Mouse (Mus musculus): ENCODE data around the gene Afmid.
A peak's percentile ranks its signal among the peaks of the same experiment; 100 is the strongest.
"Not testable (repeated sequence)": the region's sequence is repeated elsewhere in the genome, so short reads cannot be mapped to it uniquely, and the experiment has no call there.

The Afmid gene

DNA sequence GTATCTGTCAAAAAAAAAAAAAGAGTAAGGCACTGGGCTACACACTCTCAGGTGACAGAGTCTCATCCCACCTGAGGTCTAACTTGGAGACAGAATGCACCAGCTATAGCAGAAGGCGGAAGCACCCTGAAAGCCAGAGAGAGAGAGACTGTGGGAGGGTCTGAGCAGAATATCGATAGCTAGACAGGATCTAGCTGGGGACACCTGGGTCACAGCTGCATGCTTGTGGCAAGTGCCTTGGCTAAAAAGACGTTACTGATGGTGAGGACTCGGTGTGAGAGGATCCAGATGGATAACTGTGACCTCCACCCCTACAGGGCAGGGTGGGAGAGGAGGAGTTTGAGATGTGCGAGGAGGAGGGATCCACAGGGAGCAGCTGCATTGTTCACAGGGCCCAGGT is 28.8 kb upstream of the Afmid start:
- no peak for DNase-seq

DNA sequence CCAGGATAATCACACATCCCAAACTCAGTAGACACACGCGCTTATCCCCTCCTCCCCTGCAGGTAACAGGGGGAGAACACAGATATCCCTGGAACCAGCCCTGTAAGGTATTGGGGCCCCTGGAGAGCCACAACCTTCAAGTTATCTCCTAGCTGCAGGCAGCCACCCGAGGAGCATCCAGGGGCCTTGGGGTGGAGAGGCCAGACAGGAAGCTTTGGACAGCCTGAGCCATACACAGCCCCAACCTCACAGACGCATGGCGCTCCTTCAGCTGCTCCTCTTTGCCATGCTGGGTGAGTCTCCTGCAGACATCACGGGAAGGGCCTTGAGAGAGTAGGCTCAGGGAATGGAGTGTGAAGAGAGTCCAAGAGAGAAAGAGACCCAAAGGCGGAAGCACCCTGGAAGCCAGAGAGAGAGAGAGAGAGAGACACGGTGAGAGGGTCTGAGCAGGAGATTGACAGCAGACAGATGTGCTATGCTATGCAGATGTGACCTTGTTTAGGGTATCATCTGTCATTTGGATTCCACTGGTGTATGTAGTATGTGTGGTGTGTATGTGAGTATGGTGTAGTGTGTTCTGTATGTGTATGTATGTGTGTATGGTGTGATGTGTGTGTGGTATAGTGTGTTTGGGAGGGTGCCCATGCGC is 28.1 kb upstream of the Afmid start, which contains the start of gene 6030468B19Rik:
Gene 6030468B19Rik (plus strand): TSS at position 150 of the 649 bp plus-strand sequence.
- DNase-seq = no peak

DNA sequence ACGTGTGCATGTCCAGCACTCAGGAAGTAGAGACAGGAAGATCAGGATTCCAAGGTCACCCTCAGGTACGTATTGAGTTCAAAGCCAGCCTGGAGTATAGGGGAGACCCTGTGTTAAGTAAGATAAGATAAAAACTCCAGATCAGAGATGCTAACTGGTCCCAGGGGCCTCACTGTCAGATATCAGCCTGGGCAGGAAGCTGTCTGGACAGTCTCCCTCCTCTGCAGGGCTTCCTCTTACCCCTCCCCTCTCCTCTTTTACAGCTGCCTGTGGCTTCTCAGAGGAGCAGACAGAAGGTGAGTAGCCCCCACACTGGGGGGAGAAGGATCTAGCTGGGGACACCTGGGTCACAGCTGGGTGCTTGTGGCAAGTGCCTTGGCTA is 27.6 kb upstream of the Afmid start:
- DNase-seq = no peak

DNA sequence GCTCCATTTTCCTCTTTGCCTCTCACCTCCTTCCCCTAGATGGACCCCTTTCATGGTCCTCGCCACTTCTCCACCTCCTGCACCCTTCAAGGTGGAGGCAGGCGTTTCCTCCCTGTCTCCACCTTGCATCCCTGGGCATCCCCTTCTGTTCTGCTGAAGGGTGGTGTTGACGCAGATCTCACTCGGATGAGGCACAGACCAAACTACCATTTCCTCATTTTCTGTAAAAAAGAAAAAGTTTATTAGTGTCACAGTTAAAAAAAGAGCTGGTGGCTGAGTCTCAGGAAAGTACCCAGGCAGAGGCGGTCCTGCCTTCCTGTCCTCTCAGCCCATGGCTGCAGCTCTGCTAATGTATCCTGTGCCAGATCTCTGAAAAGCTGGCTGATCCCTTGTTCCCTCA is 26.6 kb upstream of the Afmid start:
- no peak for DNase-seq

DNA sequence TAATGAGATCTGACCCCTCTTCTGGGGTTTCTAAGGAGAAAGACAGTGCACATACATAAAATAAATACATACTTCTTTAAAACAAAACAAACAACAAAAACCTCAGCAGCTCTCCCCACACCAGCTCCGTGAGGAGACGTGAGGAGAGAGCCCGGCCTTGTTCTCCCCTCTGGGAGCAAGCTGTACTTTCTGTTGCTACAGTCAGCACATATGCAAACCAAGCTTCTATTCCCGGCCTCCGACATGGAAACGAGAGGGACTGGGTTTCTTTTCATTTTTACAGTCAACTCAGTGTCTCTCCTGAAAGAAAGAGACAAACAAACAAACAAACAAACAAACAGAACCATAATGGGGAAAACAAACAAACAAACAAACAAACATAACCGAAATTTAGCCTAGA is 25.7 kb upstream of the Afmid start:
- DNase-seq = no peak

DNA sequence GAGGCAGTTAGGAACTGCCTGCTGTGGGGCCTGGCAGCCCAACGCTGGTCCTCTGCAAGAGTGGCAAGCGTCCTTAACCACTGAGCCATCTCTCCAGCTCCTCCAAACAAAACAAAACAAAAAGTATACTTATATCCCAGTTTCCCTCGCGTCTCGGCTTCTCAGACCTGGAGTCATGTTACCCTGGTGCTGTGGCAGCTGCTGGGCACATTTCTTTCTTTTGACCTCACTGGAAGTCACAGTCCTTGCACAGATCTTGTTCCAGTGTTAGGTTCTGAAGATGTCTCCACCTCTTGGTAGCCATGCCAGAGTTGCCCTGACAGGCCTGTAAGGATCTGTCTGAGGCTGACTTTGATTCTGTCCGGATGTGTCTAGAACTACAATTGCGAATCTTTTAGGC is 24.1 kb upstream of the Afmid start:
- no peak for DNase-seq

DNA sequence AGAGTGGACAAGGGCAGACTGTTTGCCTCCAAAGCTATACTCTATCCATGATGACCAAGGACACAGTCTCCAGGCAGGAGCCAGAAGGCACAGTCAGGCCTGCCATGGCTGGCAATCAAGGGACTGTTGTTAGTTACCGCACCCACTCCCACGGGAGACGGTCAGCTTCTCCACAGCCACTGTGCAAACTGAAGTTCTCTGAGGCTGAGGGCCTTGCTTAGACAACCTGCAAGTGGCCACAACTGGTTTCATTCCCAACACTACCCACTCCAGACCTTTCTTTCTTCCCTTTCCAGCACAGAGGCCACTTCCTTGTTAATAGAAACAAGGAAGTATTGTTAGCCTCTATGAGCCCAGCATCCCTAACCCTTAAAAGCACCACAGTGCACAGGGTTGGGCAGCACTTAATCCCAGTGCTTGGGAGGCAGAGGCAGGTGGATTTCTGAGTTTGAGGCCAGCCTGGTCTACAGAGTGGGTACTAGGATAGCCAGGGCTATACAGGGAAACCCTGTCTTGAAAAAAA is 22.5 kb upstream of the Afmid start:
- no peak for DNase-seq

DNA sequence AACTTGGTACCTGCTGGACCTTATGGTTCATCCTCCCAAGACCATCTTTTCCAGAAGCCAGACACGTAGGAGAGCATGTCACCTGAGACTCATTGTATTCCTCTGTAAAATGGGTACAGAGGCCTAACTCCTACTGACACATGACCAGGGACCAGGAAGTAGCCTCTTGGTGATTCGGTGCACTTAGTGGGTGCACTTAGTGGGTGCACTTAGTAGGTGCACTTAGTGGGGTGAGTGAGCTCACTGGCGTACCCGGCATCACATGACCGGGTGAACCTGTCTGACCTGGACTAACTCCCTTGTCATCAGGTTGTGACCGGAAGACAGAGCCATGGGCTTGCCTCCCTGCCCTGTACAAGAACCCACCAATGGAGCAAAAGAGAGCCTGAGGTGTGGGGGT is 18.9 kb upstream of the Afmid start:
- DNase-seq = no peak

DNA sequence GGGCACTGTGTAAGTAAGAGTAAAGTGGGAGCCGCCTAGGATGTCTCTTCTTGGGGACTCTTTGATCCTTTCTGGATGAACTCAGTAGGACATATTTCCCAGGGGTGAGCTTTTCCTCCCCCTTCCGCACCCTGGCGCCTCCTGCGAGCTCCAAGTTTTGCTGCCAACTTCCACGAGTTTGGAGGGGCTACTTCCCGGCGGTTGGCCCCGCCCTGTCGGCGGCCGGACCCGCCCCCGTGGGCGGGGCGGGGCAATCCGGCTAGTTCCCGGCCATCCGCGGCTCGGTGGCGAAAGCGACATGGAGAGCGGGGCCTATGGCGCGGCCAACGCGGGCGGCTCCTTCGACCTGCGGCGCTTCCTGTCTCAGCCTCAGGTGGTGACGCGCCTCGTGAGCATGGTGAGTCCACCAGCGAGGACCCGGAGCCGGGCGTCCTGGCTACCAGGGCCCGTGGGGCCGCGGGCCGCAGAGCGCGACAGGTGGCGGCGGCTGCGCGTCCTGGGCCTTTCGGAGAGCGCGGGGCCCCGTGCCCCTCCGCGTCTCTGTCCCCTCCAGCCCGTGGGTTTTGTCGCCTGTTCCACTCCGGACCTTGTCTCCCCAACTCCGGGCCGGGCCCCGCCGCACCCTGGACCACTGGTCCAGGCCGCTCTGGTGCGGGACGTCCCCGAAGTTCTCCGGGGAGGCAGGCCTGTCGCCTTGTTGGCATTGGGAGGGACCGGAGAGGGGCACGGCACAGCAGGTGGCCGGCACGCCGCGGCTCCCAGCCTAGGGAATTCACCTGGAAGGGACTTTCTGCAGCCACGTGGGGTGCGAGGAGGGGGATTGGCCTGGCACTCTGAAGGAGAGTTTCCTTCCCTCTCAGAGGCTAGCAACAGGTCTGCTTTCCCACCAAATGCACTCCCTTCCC is 16.1 kb upstream of the Afmid start, which contains the start of the genes Gm20708 and Syngr2:
Gene Gm20708 (plus strand): TSS at position 262 of the 905 bp plus-strand sequence.
Gene Syngr2 (plus strand): TSS at position 262 of the 905 bp plus-strand sequence.
- DNase-seq = peak; percentile 79 to 81

DNA sequence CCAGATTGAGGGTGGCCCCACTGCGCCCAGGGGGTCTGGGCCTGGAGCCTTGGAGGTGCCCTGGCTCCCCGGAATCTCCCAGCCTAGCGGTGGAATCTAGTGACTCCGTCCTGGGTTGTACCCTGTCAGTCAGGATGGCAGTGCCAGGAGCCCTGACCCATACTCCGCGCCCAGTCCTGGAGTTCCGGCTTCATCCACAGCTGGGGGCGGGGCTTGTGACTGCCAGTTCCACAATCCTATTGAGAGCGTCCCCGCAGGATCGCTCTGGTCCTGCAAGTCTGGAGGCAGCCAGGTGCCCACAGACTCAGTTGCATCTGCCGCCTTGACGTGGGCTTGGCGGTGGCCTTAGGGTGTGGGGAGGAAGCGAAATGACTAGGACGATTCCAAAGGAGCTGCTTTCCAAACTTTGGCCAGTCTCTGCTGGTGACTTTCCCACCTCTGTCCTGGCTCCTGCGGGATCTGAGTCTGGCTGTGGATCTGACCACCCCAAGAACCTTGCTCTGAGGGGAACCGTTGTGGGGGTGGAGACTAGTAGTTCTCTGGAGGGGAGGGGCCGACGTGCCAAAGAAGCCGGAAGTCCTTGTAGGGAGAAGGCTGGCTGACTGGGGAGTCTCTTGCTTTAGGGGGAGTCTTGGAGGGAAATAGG is 15.2 kb upstream of the Afmid start:
- peak; percentile 91 to 95 for DNase-seq

DNA sequence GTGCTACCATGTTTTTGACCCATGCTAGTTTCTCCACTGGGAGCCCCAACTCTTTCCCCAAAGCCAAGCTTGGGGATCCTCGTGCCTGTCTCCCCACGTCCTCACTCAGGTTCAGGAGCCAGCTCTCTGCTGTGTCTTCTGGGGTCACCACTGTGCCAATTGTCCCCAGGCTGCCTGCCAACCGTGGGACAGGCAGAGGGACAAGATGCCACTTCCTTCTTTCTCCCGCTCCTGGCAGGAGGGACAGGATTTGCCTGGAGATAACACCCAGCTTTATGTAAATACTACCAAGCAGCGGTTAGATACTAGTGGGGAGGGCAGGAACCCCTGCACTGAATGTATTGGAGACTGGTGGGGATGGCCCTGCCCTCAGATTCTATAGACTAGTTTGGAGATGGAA is 11.9 kb upstream of the Afmid start:
- DNase-seq = peak; percentile 22 to 56

DNA sequence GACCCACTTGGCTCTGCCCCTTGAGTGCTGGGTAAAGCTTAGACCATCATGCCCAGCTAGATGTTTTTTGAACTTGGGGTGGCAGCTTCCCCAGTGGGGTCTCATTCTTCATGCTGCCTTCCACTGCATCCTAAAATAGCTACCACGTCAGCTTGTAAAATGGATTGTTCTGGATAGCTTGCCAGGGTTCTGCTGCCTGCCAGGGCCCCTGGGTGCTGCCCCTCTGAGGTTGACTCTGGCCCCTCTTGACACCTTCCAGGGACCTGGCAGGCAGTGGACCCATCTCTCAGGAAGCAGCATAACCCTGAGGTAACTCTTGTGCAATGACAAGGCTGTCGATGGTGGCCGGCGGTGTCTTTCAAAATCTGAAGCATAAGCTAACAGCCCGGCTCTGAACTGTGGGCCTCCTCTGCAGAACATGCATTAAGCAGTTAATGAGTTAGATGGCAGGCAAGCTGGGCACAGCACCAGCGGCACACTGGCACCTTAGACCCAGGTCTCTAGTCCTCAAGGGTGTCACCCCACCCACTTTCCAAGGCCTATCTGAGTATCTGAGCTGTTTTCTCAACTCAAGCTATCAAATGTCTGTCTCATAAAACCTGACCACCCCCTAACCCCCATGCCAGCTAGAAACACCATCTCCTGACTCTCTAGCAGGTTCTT is 10.9 kb upstream of the Afmid start:
- no peak for DNase-seq

DNA sequence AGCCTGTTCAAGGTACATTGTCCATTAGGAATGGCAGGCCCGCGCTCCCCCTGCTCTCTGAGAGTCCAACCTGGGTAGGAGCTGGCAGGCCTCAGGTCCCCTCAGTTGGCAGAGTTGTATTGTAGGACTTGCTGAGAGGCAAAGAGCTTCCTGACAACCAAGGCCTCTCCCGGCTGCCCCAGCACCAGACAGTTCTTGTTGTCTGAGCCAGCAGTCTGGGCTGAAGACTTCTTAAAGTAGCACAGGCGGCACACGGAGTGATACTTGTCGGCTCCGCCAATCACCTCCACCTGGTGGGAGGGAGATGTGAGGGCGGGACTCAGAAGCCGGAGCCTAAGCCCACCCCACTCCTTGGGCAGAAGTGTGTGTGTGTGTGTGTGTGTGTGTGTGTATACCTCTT is 9.9 kb upstream of the Afmid start:
- DNase-seq = not testable (repeated sequence)

DNA sequence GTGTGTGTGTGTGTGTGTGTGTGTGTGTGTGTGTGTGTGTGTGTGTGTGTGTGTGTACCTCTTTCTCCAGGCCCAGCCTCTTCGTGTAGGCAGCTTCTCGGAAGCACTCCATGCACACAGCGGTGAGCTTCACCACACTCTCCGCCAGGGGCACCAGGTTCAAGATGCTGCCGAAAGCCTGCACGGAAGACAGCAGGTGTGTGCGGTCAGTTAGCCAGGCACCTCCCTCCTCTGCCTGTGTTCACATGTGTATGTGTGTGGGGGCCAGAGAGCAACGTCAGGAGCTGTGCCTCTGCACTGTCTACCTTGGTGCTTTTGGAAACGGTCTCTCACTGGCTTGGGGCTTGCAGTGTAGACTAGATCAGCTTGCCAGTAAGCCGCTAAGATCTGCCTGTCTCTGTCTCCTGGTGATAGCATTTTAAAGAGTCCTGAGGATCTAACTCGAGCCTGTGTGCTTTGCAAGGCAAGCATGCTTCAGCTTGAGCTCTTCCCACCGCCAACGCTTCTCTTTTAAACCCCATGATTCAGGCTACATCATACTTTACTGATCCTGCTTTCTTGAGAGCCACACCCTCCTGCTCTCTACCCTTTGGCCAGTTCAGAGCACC is 9.2 kb upstream of the Afmid start:
- DNase-seq = no peak

DNA sequence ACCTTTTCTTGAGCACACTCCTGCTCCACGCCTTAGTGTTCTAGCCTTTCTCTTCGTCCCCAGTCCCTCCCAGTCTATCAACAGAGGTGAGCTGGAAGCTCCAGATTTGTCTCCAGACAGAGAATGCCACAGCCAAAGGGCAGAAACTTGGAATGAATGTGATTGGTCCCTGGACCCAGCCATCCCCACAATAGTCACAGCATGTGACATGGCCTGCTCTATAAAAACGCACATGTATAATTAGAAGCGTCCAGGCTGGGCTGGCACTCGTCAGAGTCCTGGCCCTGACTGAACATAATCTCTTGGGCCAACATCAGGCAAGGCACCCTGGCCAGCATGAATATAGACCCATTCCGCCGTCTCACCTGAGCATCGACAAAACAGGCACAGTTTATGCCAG is 6.6 kb upstream of the Afmid start:
- DNase-seq = no peak

DNA sequence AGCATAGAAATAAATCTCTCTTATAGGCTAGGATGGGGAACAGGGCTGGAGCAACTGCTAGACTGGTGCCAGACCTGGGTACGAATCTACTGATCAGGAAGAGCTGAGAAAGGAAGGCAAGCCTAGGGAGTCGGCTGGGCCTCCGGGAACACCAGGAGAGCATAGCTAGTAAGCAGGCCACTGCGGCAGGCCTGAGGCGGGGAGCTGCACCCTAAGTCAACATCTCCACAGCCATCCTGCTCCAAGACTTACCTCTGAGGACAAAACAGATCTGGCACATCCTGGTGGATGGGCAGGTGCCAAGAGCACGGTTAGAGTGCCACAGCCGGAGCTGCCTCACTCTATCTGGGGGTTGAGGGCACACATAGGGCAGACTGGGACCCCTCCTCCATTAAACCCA is 5.6 kb upstream of the Afmid start:
- DNase-seq = no peak

DNA sequence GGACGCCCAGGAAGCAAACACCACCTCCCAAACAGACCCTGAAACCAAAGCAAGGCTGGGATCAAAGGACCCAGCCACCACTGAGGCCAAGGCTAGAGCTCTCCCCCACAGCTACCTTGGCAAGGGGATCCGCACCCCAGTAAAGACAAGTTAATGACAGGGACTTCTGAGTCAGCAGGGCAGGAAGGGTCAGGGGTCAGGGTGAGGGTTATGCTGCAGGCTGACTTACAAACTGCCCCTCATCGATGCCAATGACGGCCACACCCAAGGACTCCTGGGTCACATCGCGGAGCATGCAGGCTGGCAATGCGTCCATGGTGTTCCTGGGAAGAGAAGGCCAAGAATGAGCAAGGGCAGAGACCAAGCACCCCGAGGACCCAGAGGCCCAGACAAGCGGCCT is 3.9 kb upstream of the Afmid start:
- DNase-seq = no peak

DNA sequence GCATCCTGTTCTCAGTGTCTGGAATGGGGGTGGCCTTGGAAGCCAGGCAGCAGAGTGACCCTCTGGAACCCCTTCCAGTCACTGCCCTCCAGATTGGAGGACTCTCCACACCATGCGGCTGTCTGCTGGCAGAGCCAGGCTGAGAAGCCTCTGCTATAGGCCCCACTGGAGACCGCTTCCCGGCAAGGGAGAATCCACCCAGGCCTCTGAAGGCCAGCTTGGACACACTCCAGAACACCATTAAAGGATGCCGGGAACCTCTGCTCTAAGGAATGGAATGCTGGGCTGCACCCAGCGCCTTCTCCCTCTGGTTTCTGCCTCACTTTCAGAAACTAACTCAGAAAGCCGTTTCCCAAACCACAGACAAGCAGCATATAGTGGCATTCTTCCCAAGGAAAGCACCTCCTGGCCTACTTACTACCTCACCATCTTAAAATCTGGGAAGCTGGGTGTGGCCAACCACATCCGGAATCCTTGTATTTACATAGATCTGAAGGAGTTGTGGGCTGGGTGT is 2.9 kb upstream of the Afmid start:
- DNase-seq = peak in 1 of 2 experiments; percentile 42

DNA sequence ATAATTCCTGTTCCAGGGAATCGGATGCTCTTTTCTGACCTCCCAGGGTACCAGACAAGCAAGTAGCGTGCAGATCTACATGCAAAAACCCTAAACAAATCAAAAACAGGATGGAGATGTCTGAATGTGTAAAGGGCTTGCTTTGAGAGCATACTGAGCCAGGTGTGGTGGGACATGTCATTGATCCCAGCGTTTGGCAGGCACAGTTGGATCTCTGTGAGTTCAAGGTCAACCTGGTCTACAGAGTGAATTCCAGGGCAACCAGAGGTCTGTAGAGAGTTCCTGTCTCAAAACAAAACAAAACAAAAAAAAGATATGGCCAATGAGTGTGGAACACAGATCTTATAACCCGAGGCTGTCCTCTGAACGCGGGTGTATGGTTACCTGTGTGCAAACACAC is 2.3 kb upstream of the Afmid start:
- DNase-seq = no peak

DNA sequence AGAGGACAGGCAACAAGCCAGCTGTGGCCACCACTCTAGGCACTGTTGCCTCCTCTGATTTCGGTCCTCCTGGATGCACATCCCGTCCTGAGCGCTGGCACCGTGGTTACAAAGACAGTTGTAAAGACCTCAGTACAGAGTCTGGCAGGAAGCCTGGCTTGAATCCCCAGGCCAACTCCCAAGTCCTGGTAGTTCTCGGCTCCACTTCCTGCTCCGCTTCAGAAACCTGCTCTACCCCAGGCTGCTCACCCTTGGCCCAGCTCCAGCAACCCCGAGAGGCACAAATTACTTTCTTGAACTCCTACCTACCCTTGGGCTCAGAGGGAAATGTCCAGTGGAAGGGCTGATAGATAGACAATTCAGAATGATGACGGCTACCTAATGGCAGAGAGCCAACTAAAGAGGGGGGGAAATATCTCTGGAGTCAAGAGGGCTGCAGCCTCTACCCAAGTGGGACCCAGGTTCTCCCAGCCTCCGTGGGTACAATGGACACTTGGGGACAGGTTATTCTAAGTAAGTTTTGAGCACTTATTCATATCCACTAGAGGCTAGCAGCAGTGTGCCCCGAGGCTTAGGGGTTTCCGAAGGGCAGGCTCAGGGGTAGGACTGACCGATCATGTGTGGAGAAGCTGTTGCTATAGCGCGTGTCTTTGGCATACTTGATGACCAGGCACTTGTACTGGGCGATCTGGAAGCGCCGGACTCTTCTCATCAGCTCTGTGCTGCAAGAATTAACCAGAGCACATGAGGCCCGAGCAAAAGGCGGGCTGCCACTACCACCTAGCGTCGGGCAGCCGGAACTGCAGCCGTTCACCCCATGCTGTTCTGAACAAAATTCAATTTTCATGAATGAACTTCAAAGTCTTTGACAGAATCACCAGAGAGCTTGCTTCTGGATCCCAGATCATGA is 1.4 kb upstream of the Afmid start:
- peak; percentile 81 to 84 for DNase-seq

DNA sequence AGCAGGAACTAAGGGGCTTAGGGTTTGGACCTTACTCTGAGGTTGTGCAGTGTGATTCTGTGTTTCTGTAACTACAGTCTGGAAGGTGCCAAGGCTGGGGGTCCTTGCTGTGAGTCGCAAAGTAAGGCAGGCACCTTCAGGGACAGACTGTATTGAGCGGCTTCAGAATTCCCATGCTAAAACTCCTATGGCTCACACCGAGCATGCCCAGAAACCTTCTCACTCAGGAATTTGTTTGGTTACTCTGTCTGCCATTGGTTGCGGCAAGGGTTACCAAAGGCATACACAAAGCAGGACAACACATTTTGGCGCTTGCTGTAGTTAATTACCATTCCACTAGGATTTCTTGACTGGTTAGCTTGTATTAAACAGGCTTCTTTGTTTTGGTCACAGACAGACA is 440 bp downstream of the Afmid start:
- DNase-seq = no peak

All from lung, adult 18-20 months (tissue).